Mouse (Mus musculus) myocyte (in vitro differentiated cells): ENCODE measurements at regions not wholly inside any gene's neighbourhood (a gene's known extent, or its start where the extent isn't known, plus 50 kb on each side); places are given as distances from the start of the nearest gene placed in this dataset.

ENCODE experiments used
- MAX ChIP-seq: IDR thresholded peaks from one replicate; pipeline ENCODE4 v1.6.1; 2011; ENCODE audit warnings: low read depth, mild to moderate bottlenecking, control low read depth
- POLR2A ChIP-seq: IDR thresholded peaks from one replicate; pipeline ENCODE4 v1.6.1; 2011; ENCODE audit warnings: low read depth, mild to moderate bottlenecking, control low read depth, moderate library complexity; ENCODE audit not compliant: insufficient read length
- POLR2AphosphoS2 ChIP-seq: IDR thresholded peaks from one replicate; pipeline ENCODE4 v1.6.1; 2011; ENCODE audit warnings: low read depth, control low read depth; ENCODE audit not compliant: insufficient read length
- REST ChIP-seq: IDR thresholded peaks from one replicate; pipeline ENCODE4 v1.6.1; 2011; ENCODE audit warnings: mild to moderate bottlenecking, control low read depth, moderate library complexity; ENCODE audit not compliant: insufficient read depth, insufficient read length
- SRF ChIP-seq: IDR thresholded peaks from one replicate; pipeline ENCODE4 v1.6.1; 2011; ENCODE audit warnings: low read depth; ENCODE audit not compliant: control insufficient read depth, insufficient read length
- TCF12 ChIP-seq: IDR thresholded peaks from one replicate; pipeline ENCODE4 v1.6.1; 2011; ENCODE audit warnings: mild to moderate bottlenecking, control low read depth; ENCODE audit not compliant: poor library complexity, insufficient read depth, severe bottlenecking
- TCF3 ChIP-seq: IDR thresholded peaks from one replicate; pipeline ENCODE4 v1.6.1; 2011; ENCODE audit warnings: low read depth, control low read depth; ENCODE audit not compliant: insufficient read length
- USF1 ChIP-seq: IDR thresholded peaks from one replicate; pipeline ENCODE4 v1.6.1; 2011; ENCODE audit warnings: low read depth, mild to moderate bottlenecking, control low read depth, moderate library complexity

DNA sequence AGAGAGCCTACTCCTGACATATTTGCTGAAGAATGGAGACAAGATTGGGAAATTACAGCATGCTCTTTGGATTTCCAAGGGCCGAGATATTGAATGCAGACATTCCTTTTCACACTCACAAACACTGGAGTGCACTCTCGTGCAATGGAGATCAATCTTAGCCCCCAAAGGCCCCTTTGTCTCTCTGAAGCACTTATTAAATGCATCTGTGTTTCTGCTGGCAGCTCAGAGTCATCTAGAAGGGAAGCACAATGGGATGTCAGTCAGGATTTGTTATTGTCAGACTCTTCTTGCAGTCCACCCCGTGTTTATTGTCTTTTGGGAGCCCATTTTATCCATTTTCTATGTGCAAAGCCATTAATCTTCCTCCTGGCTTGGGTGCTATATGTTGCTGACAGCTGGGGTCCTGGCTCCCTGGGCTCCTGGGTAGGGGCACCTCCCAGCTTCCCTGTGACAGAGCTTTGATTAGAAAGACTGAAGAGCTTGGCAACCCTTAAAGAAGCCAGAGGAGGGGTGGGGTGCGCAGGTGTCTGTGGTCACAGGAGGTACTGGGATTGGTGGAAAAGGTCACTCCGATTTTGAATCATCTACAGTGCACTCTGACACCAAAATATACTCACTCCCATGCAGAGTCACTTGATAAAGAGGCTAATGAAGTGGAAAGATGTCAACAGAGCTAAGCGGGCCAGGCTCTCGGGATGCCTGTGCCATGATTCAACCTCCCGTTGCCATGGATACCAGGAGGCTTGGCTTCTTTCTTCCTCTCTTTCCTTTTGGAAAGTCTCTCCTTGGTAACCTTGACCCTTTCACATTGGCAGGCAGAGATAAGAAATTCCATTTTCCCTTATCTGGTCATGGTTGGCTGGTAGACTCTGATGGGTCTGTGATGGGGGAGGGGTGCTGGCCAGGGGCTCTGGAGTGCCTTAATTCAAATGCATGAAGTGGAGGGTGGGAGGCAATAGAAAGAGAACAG, 220.8 kb upstream of the Ppp2r3a start:
- TF ChIP-seq POLR2A, result no peak
- TF ChIP-seq SRF, result no peak
- no peak for TF ChIP-seq POLR2AphosphoS2
- no peak for TF ChIP-seq TCF3
- no peak for TF ChIP-seq USF1
- TF ChIP-seq TCF12, result no peak
- TF ChIP-seq MAX, result no peak
- no peak for TF ChIP-seq REST
